Mouse (Mus musculus): ENCODE results near the gene Gm17304.

DNA sequence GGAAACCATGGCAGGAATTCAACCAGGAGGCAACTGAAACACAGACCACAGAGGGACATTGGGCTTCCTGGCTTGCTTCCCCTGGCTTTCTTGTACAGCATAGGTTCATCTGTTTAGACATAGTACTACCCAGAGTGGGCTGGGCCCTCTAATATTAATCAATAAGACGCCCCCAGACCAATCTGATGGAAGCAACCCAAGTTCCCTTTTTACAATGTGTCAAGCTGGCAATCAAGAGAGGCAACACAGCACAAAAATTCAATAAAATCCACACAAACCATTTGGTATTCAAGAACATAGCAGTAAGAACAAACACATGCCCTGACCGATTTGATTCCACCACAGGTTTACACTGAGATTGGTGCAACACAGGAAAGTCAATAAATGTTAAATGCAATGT, 6.1 kb downstream of the Gm17304 start:
- no peak for TF ChIP-seq GATA1 (IDR thresholded peaks at IDR 0.05; ENCODE audit: borderline replicate concordance, low read length)
- TF ChIP-seq FLI1 (IDR thresholded peaks at IDR 0.05; ENCODE audit: low read length), result no peak

All from megakaryocyte, embryonic 14.5 days (primary cell).